Mouse (Mus musculus) forelimb bud, embryonic 11.5 days (tissue): Measurements from ENCODE around the gene Emd.
"Not testable (repeated sequence)": the region's sequence is repeated elsewhere in the genome, so short reads cannot be mapped to it uniquely, and the experiment has no call there.

ENCODE experiments used
- DNase-seq: peaks from one replicate; pipeline ENCODE4 v3.0.0-alpha.2; 2012; ENCODE audit warnings: low read depth, low spot score

Gene Emd

DNA sequence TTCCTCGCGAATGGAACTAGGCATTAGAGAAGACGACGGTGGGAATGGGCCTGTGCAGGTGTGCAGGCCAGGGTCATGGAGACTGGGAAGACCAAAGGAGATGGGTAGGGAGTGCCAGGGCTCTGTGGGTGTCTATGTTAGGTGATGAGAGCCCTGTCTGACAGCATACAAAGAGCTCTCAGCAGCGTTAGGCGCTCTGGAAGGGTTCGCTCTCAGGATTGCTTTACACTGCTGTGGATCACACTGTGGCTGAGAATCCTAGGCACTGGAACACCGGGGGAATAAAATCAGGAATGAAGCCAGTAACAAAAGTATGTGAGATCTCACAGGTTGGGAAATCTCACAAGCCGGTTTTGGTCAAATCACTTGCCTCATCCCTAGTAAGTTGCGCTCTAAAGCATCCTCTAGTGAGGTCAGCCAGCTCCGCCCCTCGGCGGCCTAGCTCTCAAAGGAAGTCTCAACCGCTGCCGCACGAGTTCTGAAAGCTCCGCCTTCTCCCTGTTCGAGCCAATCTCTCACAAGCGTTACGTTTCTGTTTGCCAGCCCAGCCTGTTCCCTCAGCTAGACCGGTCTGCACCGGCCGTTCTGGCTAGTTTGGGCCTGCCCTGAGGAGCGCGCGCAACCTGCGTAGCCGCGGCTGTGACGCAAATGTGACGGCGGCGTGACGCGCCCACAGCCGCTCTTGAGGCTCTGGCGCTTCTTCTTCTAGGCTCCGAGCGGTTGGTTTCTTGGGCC lies at the start of gene Emd:
Emd (plus strand) TSS at position 535 of the 735 bp plus-strand sequence.
- DNase-seq = peak; percentile 90

DNA sequence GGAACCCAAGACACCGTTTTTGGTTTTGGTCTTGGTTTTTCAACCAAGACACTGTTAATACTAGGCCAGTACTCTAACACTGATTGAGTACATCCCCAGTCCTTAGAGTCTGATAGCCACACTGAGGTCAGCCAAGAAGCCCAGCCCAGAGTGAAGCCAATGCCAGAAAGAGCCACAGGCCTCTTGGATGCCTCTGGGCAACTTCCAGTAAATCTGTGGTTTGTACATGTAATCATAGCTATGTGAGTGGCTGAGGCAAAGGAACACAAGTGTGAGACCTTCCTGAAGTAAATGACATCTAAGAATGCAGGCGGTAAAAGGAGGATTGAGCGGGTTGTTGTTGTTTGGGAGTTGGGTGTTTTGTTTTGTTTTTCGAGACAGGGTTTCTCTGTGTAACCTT lies 36.0 kb upstream of the Emd start:
- DNase-seq = no peak

DNA sequence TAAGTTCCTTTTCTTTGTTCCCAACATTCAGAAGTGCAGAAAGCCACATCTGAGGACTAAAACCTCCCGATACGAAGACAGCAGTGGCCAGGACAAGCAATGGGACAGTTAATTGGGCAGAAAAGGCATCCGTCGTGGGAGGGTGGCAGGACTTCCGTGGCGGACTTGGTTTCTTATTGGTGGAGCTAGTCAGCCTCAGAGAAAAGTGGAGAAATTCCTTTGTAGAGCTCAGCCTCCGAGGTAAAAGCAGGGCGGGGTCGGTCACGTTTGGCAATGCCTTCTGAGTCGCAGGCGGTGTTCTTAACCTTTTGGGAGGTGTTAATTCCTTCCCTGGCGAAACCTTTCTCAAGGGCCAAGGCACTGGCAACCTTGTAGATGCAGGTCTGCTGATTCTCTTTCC lies 35.0 kb upstream of the Emd start:
- no peak for DNase-seq

DNA sequence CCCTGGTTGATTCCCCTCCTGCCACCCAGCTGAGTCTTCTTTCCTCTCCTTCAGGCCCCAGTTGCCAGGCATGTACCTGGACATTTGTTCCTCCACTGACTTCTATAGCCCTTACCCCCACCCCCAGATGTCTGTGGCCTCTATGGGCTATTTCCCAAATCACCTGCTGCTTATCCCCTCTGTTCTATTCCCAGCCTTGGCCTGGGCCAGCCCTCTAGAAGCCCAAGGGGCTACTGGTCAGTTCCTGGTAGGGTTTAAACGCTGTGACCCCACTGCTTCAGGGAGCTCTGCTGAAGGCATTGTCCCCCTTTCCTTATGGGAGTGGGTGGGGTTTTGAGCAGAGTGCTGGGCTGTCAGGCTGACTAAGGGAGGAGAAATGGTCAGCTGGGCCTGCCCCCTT lies 34.4 kb upstream of the Emd start:
- DNase-seq = not testable (repeated sequence)

DNA sequence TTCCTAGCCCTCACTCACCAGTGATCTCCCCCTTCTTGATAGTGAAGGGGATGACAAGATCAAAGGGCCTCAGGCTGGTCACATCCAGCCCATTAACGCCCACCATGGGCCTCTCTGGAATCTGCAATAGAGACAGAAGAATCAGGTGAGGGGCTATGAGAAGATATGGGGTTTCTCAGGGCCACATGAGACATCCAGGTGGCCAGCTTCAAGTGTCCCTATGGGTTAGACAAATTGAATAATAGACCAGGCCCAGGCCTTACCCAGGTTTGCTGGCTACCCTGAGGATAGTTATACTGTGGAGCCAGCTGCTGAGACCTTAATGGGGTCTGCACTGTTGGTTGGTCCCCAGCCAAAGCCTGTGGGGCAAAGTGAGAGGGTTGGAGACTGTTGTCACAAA lies 24.4 kb upstream of the Emd start:
- DNase-seq = no peak

DNA sequence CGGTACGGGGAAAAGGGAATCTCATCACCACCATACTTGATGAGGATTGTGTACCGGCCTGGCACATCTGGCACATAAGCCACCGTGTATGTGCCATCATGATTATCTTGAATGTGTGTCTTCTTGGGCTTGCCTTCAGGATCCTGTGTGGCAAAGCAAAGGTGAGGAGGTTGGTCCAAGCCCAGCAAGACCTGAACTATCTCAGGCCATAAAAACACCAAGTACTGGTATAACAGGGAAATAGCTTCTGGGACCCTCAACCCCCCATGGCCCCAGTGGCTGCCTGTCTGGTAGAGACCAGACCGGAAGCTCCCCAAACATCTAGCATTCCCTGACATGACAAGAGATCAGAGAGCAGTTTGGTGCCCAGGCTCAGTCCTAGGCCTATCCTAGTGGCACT lies 21.3 kb upstream of the Emd start:
- DNase-seq = no peak

GRCm38 (mm10) chrX:74240332-74240731 lies 14.2 kb upstream of the Emd start:
- no peak for DNase-seq

GRCm38 (mm10) chrX:74243396-74243795 lies 11.1 kb upstream of the Emd start:
- no peak for DNase-seq

GRCm38 (mm10) chrX:74243807-74244206 lies 10.7 kb upstream of the Emd start:
- DNase-seq = no peak

- DNase-seq = peak; percentile 71
Measured at GRCm38 (mm10) chrX:74244614-74245083, 9.8 kb upstream of the Emd start.

GRCm38 (mm10) chrX:74245107-74245506 lies 9.4 kb upstream of the Emd start:
- no peak for DNase-seq

- peak; percentile 52 for DNase-seq
Measured at GRCm38 (mm10) chrX:74245687-74246086, 8.8 kb upstream of the Emd start.

DNA sequence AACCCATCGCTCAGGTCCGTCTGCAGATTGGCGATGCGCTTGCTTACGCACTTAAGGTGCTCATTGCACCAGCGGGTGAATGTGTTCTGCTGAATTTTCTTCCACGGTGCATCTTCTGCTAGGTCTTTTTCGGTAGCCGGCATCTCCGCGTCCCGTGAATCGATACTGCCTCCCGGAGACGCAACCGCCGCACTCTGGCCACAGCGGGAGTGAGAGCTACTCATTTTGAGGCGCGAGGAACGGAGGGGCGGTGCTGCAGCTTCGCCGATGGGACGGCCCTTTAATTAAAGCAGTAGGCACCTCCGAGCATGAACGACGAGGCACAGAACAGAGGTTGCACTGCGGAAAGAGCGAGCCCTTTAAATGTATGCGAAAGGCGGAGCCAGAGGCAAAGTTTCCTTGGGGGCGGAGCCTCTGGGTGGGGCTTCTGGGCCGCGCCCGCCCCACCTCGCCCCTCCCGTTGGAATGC lies 8.2 kb upstream of the Emd start:
- peak; percentile 92 for DNase-seq

- no peak for DNase-seq
Measured at GRCm38 (mm10) chrX:74246693-74247092, 7.8 kb upstream of the Emd start.

DNA sequence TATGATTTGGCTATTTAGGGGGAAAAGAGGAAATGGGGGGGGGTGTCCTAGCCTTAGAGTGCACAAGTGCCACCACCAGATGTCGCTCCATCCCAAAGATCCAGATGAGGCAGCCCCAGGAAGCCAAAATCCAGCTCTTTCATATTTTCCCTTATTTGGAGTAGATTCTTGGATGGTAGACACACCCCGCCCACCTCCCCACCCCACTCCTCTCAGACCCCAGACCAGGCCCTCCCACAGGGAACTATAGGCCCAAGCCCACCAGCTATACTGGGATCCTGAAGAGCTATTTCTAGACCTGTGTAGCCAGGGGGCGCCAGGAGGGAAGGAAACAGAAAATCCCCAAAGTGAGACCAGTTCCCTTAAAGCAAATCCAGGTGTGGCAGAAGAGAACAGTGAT lies 5.8 kb upstream of the Emd start:
- peak; percentile 83 for DNase-seq

DNA sequence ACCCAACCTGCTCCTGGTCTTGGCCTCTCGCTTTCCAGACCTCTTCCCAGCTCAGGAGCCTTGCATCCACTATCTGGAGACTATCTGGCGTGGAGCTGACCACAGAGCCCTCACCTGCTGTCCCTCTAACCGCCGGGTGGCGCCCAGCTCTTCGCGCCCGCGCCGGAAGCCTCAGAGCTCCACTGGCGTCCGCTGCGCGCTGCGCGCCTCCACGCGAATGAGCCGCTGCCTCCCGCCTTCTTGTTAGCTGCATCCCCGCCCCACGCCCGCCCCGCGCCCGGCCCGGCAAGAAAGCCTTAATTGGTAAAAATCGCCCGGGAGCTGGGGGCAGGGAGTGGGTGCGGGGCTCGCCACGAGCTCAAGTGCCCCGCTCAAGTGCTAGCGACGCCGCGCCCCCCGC lies 4.9 kb upstream of the Emd start, which contains the start of gene Flna:
Flna (minus strand) TSS at position 206 of the 400 bp plus-strand sequence.
- DNase-seq = no peak

- DNase-seq = no peak
Measured at GRCm38 (mm10) chrX:74254888-74255565, 540 bp downstream of the Emd start.

- no peak for DNase-seq
Measured at GRCm38 (mm10) chrX:74257746-74258145, 3.3 kb downstream of the Emd start.

DNA sequence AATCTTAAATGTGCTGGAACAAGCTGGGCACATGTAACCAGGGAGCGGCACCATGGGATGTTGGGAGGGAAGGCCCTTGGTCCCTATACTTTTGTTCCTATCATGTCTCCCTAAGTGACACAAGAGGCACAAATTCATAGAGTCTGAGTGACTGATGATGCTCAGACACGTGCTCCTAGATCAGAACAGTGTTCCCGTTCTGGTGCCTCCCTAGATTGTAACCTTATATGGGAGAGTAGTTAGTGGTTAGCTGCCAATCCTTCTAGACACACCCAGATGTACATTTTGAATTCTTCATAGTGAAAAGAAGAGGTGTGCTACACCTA lies 15.2 kb downstream of the Emd start:
- no peak for DNase-seq

DNA sequence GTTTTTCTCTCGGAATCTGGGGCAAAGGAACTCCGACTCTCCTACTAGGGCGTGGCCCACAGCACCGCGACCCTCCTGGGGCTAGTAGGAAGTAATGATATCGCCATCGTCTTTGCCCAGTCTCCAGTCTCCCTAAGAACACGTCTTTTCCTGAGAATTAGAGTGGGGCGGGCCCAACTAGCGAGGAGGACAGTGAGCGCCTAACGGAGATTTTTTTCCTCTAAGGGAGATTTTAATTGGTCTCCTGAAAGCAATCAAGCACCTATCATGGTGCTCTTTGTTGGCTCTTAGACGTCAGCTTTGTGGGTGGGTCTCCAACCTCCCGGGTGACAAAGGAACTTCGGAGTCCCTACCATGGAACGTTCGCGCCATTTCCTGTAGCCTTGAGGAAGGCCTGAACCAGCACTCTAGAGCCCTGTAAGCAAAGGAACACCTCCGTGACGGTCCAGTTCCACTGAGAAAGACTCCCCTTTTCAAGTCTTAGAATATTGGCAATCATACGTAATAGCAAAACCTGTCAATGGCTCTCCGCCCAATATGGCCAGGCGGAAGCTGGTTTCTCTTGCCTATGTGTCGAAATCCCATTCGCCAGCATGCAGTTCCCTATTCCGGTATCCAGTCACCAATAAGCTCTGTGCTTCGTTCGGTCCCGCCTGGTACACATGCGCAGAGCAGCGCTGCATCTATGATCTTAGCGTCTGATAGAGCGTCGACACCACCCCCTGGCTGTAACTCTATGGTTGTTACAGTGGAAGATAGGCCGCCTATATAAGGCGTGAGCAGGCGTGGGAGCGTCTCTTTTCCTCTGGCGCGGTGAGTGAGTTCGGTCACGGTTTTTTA lies 15.8 kb downstream of the Emd start, which contains the start of gene Rpl10:
Rpl10 (plus strand) TSS at position 751 of the 840 bp plus-strand sequence.
- peak; percentile 97 for DNase-seq

- DNase-seq = peak; percentile 40
Measured at GRCm38 (mm10) chrX:74270902-74271551, 16.5 kb downstream of the Emd start.
